ENCODE assay signal across 28 mouse cellular contexts in genomic region chr7:64662506-64662905, GRCm38 (mm10).
A peak's percentile ranks its signal among the peaks of the same experiment; 100 is the strongest.
DNase-seq lines count a peak whose midpoint lies in the region; ATAC-seq and TF ChIP-seq lines count a peak whose summit lies in the region.
"Had no signal": no experiment of that assay in that cellular context is flagged by ENCODE, and none has a peak within 500 bp of the region (broad histone marks: within the 10 kb centered on the region; RNA-seq: fewer than 3 reads in every experiment).

No protein-coding gene starts in this region.

- no peak overlapping the region for H3K4me3 ChIP-seq in layer of hippocampus, adult 2 months
- H3K4me3 ChIP-seq: forebrain, embryonic 13.5 days; hindbrain, embryonic 10.5 days; kidney, embryonic 15.5 days had no signal

- ATAC-seq in frontal cortex, adult (ENCODE audit: low TSS enrichment), result peak; percentile 83
- ATAC-seq: forebrain, embryonic 13.5 days; hindbrain, embryonic 16.5 days had no signal

- peak overlapping the region; percentile 67; the same call in 1 of the 2 replicates for H3K27ac ChIP-seq in layer of hippocampus, adult 2 months
- H3K27ac ChIP-seq: forebrain, embryonic 13.5 days; hindbrain, embryonic 10.5 days; kidney, embryonic 15.5 days; liver, embryonic 14.5 days had no signal

- DNase-seq in frontal cortex, postnatal 25 days (ENCODE audit: low spot score in 2 of 2), result no peak
- DNase-seq in layer of hippocampus, adult 2 months (ENCODE audit: low spot score in 2 of 2), result peak in 1 of 2 experiments; percentile 75
- no peak for DNase-seq in layer of hippocampus, adult 9-10 months (ENCODE audit: low spot score)
- DNase-seq in right cerebral cortex, postnatal 25 days, result peak; percentile 29
- DNase-seq in right cerebral cortex, postnatal 4 days, result no peak
- no peak for DNase-seq in urinary bladder, postnatal 25 days (ENCODE audit: low spot score)
- no peak for DNase-seq in adrenal gland, adult 2 months
- DNase-seq: adrenal gland, postnatal 10 days; cerebellum, adult 11 months; cerebellum, adult 9-10 months; cerebellum, postnatal 36 days; heart, postnatal 14 days; kidney, adult 18-20 months; kidney, postnatal 36 days; liver; lung, adult 2 months; lung, postnatal 14 days; midbrain, embryonic 14.5 days; retina, postnatal 1 day; spleen, adult 18-20 months; thymus, adult 18-20 months; thymus, postnatal 25 days had no signal

- TF ChIP-seq CTCF in layer of hippocampus, adult 2 months (conservative IDR thresholded peaks at IDR 0.05), result no peak
